Mouse (Mus musculus) MEL (cell line): ENCODE measurements at regions not wholly inside any gene's neighbourhood (a gene's known extent, or its start where the extent isn't known, plus 50 kb on each side); places are given as distances from the start of the nearest gene placed in this dataset.

Experiments used
- CHD2 ChIP-seq: IDR thresholded peaks from 2 replicates; pipeline ENCODE4 v1.6.1; 2011; ENCODE audit warnings: low read length, improper control_type of control experiment
- CTCF ChIP-seq, 3 experiments: IDR thresholded peaks in 2 of 3; conservative IDR thresholded peaks in 1 of 3; 2 replicates each; pipeline ENCODE4 v1.5.1; 2011 to 2012; ENCODE audit warnings: low read length in 3 of 3, low read depth in 2 of 3, mild to moderate bottlenecking in 2 of 3, improper control_type of control experiment in 1 of 3, inconsistent platforms in 1 of 3, mixed read lengths in 1 of 3, moderate library complexity in 1 of 3; ENCODE audit not compliant: control insufficient read depth in 1 of 3, insufficient read depth in 1 of 3, poor library complexity in 1 of 3, severe bottlenecking in 1 of 3
- E2F4 ChIP-seq: IDR thresholded peaks from 2 replicates; pipeline ENCODE4 v1.6.1; 2011; ENCODE audit warnings: low read depth, low read length, improper control_type of control experiment, borderline replicate concordance
- EP300 ChIP-seq, 2 experiments: IDR thresholded peaks; 2 replicates each; pipeline ENCODE4 v1.6.1; 2011; ENCODE audit warnings: improper control_type of control experiment in 2 of 2, low read length in 2 of 2, low read depth in 1 of 2, mild to moderate bottlenecking in 1 of 2
- GATA1 ChIP-seq: IDR thresholded peaks from 2 replicates; pipeline ENCODE4 v1.6.1; 2011; ENCODE audit warnings: low read depth, low read length, improper control_type of control experiment
- HCFC1 ChIP-seq: IDR thresholded peaks from 2 replicates; pipeline ENCODE4 v1.6.1; 2012; ENCODE audit warnings: low read depth, mild to moderate bottlenecking, inconsistent platforms, low read length, improper control_type of control experiment, moderate library complexity
- MAX ChIP-seq: IDR thresholded peaks from 2 replicates; pipeline ENCODE4 v1.6.1; 2011; ENCODE audit warnings: low read length, improper control_type of control experiment
- MXI1 ChIP-seq: IDR thresholded peaks from 2 replicates; pipeline ENCODE4 v1.6.1; 2011; ENCODE audit warnings: mild to moderate bottlenecking, low read depth, low read length, improper control_type of control experiment
- NRF1 ChIP-seq: IDR thresholded peaks from 2 replicates; pipeline ENCODE4 v1.6.1; 2014; ENCODE audit warnings: low read depth, mild to moderate bottlenecking, inconsistent platforms, low read length, improper control_type of control experiment, moderate library complexity; ENCODE audit not compliant: poor library complexity, insufficient read depth, severe bottlenecking
- POLR2A ChIP-seq, 2 experiments: IDR thresholded peaks; 2 replicates each; pipeline ENCODE4 v1.6.1; 2011 to 2012; ENCODE audit warnings: low read length in 2 of 2, mild to moderate bottlenecking in 2 of 2, control low read depth in 1 of 2, improper control_type of control experiment in 1 of 2, low read depth in 1 of 2, moderate library complexity in 1 of 2; ENCODE audit not compliant: control insufficient read depth in 1 of 2, insufficient read depth in 1 of 2, poor library complexity in 1 of 2
- SMC3 ChIP-seq: IDR thresholded peaks from 2 replicates; pipeline ENCODE4 v1.6.1; 2011; ENCODE audit warnings: low read depth, low read length, improper control_type of control experiment
- USF1 ChIP-seq: IDR thresholded peaks from 2 replicates; pipeline ENCODE4 v1.6.1; 2014; ENCODE audit warnings: low read depth, mild to moderate bottlenecking, inconsistent platforms, low read length, improper control_type of control experiment, moderate library complexity
- USF2 ChIP-seq, 2 experiments: IDR thresholded peaks; 2 replicates each; pipeline ENCODE4 v1.6.1; 2011 to 2012; ENCODE audit warnings: improper control_type of control experiment in 2 of 2, low read length in 2 of 2, borderline replicate concordance in 1 of 2, inconsistent platforms in 1 of 2, low read depth in 1 of 2, mild to moderate bottlenecking in 1 of 2; ENCODE audit not compliant: insufficient read depth in 1 of 2
- ZKSCAN1 ChIP-seq: IDR thresholded peaks from 2 replicates; pipeline ENCODE4 v1.6.1; 2012; ENCODE audit warnings: low read depth, mild to moderate bottlenecking, inconsistent platforms, low read length, improper control_type of control experiment, moderate library complexity

GRCm38 (mm10) chr11:43350242-43350641 lies 75.8 kb downstream of the Pttg1 start:
- TF ChIP-seq POLR2A (IDR thresholded peaks at IDR 0.05; ENCODE audit: control insufficient read depth in 1 of 2, insufficient read depth in 1 of 2, low read depth in 1 of 2, low read length in 2 of 2, poor library complexity in 1 of 2) (no peak), MXI1 (no peak), EP300 (IDR thresholded peaks at IDR 0.05; ENCODE audit: low read depth in 1 of 2, low read length in 2 of 2) (no peak), E2F4 (no peak), CTCF (IDR thresholded peaks at IDR 0.05 in 2 of 3, conservative IDR thresholded peaks at IDR 0.05 in 1 of 3; ENCODE audit: control insufficient read depth in 1 of 3, insufficient read depth in 1 of 3, low read depth in 2 of 3, low read length in 3 of 3, poor library complexity in 1 of 3, severe bottlenecking in 1 of 3) (no peak), SMC3 (no peak), CHD2 (no peak), GATA1 (no peak), NRF1 (no peak), MAX (no peak), ZKSCAN1 (no peak), USF1 (no peak), HCFC1 (no peak), USF2 (IDR thresholded peaks at IDR 0.05; ENCODE audit: borderline replicate concordance in 1 of 2, insufficient read depth in 1 of 2, low read depth in 1 of 2, low read length in 2 of 2) (no peak)
